Mouse (Mus musculus) frontal cortex, postnatal 36 days (tissue): ENCODE measurements at regions not wholly inside any gene's neighbourhood (a gene's known extent, or its start where the extent isn't known, plus 50 kb on each side); places are given as distances from the start of the nearest gene placed in this dataset.
A peak's percentile ranks its signal among the peaks of the same experiment; 100 is the strongest.

Experiments used
- DNase-seq, 2 experiments: peaks; one replicate each; pipeline ENCODE4 v3.0.0; 2022; ENCODE audit warnings: low spot score in 2 of 2

GRCm38 (mm10) chr14:64511300-64511699, 407.2 kb downstream of the Prss52 start:
- DNase-seq: no peak

GRCm38 (mm10) chr14:64512726-64513125, 408.6 kb downstream of the Prss52 start:
- DNase-seq: no peak

- DNase-seq: no peak
Measured at GRCm38 (mm10) chr14:64517584-64518195, 413.6 kb downstream of the Prss52 start.

- DNase-seq: no peak
Measured at GRCm38 (mm10) chr14:64524641-64525040, 420.6 kb downstream of the Prss52 start.

- no peak for DNase-seq
Measured at GRCm38 (mm10) chr14:64525302-64526078, 421.4 kb downstream of the Prss52 start.

- no peak for DNase-seq
Measured at GRCm38 (mm10) chr14:64530541-64530940, 426.5 kb downstream of the Prss52 start.

- DNase-seq: peak in 1 of 2 experiments; percentile 78
Measured at GRCm38 (mm10) chr14:64531221-64531949, 427.3 kb downstream of the Prss52 start.

GRCm38 (mm10) chr14:64532351-64532750, 428.3 kb downstream of the Prss52 start:
- no peak for DNase-seq

GRCm38 (mm10) chr14:64533591-64534151, 429.6 kb downstream of the Prss52 start:
- DNase-seq: peak in 1 of 2 experiments; percentile 59

- DNase-seq: no peak
Measured at GRCm38 (mm10) chr14:64534194-64534593, 430.1 kb downstream of the Prss52 start.

GRCm38 (mm10) chr14:64539436-64539835, 435.4 kb downstream of the Prss52 start:
- DNase-seq: no peak

GRCm38 (mm10) chr14:64545056-64545455, 441.0 kb downstream of the Prss52 start:
- DNase-seq: no peak

GRCm38 (mm10) chr14:64546787-64547186, 442.7 kb downstream of the Prss52 start:
- no peak for DNase-seq

- DNase-seq: no peak
Measured at GRCm38 (mm10) chr14:64552951-64553350, 448.9 kb downstream of the Prss52 start.

GRCm38 (mm10) chr14:64556042-64556441, 452.0 kb downstream of the Prss52 start:
- no peak for DNase-seq

- DNase-seq: no peak
Measured at GRCm38 (mm10) chr14:64557453-64557852, 453.4 kb downstream of the Prss52 start.

- peak; percentile 50 to 57 for DNase-seq
Measured at GRCm38 (mm10) chr14:64568689-64569088, 464.6 kb downstream of the Prss52 start.

- DNase-seq: no peak
Measured at GRCm38 (mm10) chr14:64570951-64571350, 466.9 kb downstream of the Prss52 start.

GRCm38 (mm10) chr14:64572756-64573155, 468.7 kb downstream of the Prss52 start:
- peak in 1 of 2 experiments; percentile 49 for DNase-seq

GRCm38 (mm10) chr14:64573773-64574172, 469.7 kb downstream of the Prss52 start:
- DNase-seq: peak in 1 of 2 experiments; percentile 66

GRCm38 (mm10) chr14:64574277-64574676, 470.2 kb downstream of the Prss52 start:
- peak; percentile 55 for DNase-seq

- DNase-seq: peak in 1 of 2 experiments; percentile 47
Measured at GRCm38 (mm10) chr14:64574773-64575172, 470.7 kb downstream of the Prss52 start.
